Comparison of ENCODE assay signal across 15 mouse cellular contexts in the genomic region with DNA sequence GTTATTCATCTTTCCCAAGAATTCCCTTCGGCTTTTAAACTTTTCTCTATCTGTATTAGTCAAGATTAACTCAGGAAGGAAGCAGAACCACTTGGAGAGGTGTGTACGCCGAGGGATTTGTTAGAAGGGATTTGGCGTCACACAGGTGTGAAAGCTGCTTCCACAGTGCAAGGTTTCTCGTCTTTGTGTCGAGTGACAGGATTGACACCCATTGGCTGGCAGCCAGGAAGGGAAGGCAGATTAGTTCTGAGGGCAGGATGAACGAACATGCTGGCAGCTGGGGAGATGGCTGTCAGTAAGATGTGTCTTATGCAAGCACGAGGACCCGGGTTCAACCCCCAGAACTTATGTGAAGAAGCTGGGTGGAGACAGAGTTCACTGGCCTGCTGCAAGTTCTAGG.
A peak's percentile ranks its signal among the peaks of the same experiment; 100 is the strongest.
DNase-seq lines count a peak whose midpoint lies in the region; ATAC-seq and TF ChIP-seq lines count a peak whose summit lies in the region.
"Had no signal": no experiment of that assay in that cellular context is flagged by ENCODE, and none has a peak within 500 bp of the region (broad histone marks: within the 10 kb centered on the region; RNA-seq: fewer than 3 reads in every experiment).

No protein-coding gene starts in this region.

- no peak for ATAC-seq in heart, embryonic 13.5 days (ENCODE audit: extremely low read depth, insufficient number of reproducible peaks, low FRiP score, low TSS enrichment)
- ATAC-seq in forebrain, postnatal 0 days, result peak; percentile 60; the same call in 1 of the 2 replicates

- no peaks in the 10 kb centered on the region for H3K36me3 ChIP-seq in heart, embryonic 13.5 days
- H3K36me3 ChIP-seq in forebrain, postnatal 0 days (ENCODE audit: insufficient read depth), result no peaks in the 10 kb centered on the region
- H3K36me3 ChIP-seq: embryonic facial prominence, embryonic 12.5 days had no signal

- H3K27ac ChIP-seq in heart, embryonic 13.5 days (replicated peaks), result 0 out of 2 replicates have a peak overlapping the region, but pooled peaks have one; percentile 69
- no peak overlapping the region for H3K27ac ChIP-seq in forebrain, postnatal 0 days (ENCODE audit: low read depth, low read length)
- H3K27ac ChIP-seq: embryonic facial prominence, embryonic 12.5 days; hindbrain, embryonic 14.5 days had no signal

- WGBS in heart, embryonic 13.5 days, result 28% methylated on average over 9 of the region's 9 CpGs
- 38% methylated on average over 9 of the region's 9 CpGs for WGBS in forebrain, postnatal 0 days

- no peak for DNase-seq in heart, postnatal 25 days (ENCODE audit: low spot score)
- DNase-seq in lung, postnatal 10 days, result peak; percentile 11
- no peak for DNase-seq in lung, postnatal 36 days
- peak; percentile 72 for DNase-seq in brain, embryonic 14.5 days (ENCODE audit: low read depth)
- peak; percentile 34 for DNase-seq in forebrain, postnatal 0 days
- DNase-seq in spleen, postnatal 14 days (ENCODE audit: low spot score in 2 of 2), result no peak
- DNase-seq: adrenal gland, postnatal 25 days; cerebellum, postnatal 25 days; gastrocnemius, postnatal 14 days; kidney, adult 9 months; liver; spleen, adult 18-20 months had no signal

- no peak for TF ChIP-seq CTCF in brain, embryonic 14.5 days (IDR thresholded peaks at IDR 0.05; ENCODE audit: borderline replicate concordance, extremely low read depth, insufficient read depth, insufficient read length)
- no peak for TF ChIP-seq CTCF in forebrain, postnatal 0 days (IDR thresholded peaks at IDR 0.05; ENCODE audit: low read depth)

- no peak overlapping the region for H3K4me2 ChIP-seq in heart, embryonic 13.5 days
- H3K4me2 ChIP-seq in forebrain, postnatal 0 days (ENCODE audit: low read depth), result no peak overlapping the region
- H3K4me2 ChIP-seq: embryonic facial prominence, embryonic 12.5 days; hindbrain, embryonic 14.5 days had no signal

- H3K9ac ChIP-seq in heart, embryonic 13.5 days, result no peak overlapping the region
- no peak overlapping the region for H3K9ac ChIP-seq in forebrain, postnatal 0 days
- H3K9ac ChIP-seq: embryonic facial prominence, embryonic 12.5 days; hindbrain, embryonic 14.5 days had no signal

- no peak for TF ChIP-seq POLR2A in brain, embryonic 14.5 days (IDR thresholded peaks at IDR 0.05; ENCODE audit: borderline replicate concordance, extremely low read depth, insufficient read depth, insufficient read length, poor library complexity, severe bottlenecking)

- H3K4me1 ChIP-seq in heart, embryonic 13.5 days, result peaks cover 51% of the 10 kb centered on the region
- no peaks in the 10 kb centered on the region for H3K4me1 ChIP-seq in forebrain, postnatal 0 days (ENCODE audit: insufficient read depth)
- H3K4me1 ChIP-seq: embryonic facial prominence, embryonic 12.5 days had no signal

- intact Hi-C loops in heart, postnatal 25 days (cut with DNase I), result no loop called here

- H3K9me3 ChIP-seq in heart, embryonic 13.5 days, result no peaks in the 10 kb centered on the region
- H3K9me3 ChIP-seq in forebrain, postnatal 0 days (ENCODE audit: low read length), result no peaks in the 10 kb centered on the region
- H3K9me3 ChIP-seq: embryonic facial prominence, embryonic 12.5 days had no signal

- no peaks in the 10 kb centered on the region for H3K27me3 ChIP-seq in heart, embryonic 13.5 days (replicated peaks)
- H3K27me3 ChIP-seq in forebrain, postnatal 0 days (ENCODE audit: insufficient read depth, low read length), result no peaks in the 10 kb centered on the region
- H3K27me3 ChIP-seq: embryonic facial prominence, embryonic 12.5 days had no signal

- no peak overlapping the region for H3K4me3 ChIP-seq in heart, embryonic 13.5 days
- no peak overlapping the region for H3K4me3 ChIP-seq in forebrain, postnatal 0 days (ENCODE audit: low read depth, low read length)
- H3K4me3 ChIP-seq: embryonic facial prominence, embryonic 12.5 days had no signal

Comparison
In these comparisons a context has a peak if more than half of its experiments do, and no peak if none do; other contexts are left out.
1. DNase-seq: peak in lung, postnatal 10 days (single experiment), brain, embryonic 14.5 days (single experiment) and forebrain, postnatal 0 days (single experiment); none in heart, postnatal 25 days (single experiment), lung, postnatal 36 days (single experiment) and spleen, postnatal 14 days (0 of 2).